Mouse (Mus musculus) lung, embryonic 16.5 days (tissue): Measurements from ENCODE around the gene Nomo1. TPM values are rescaled to one million over a fixed set of nuclear protein-coding genes. Genes with fewer than 3 reads are reported as not detected.

Source experiments
- ATAC-seq: fragments of 200-750 bp; cut with Nextera tagmentation; 2 replicates; pipeline ENCODE4 v1.8.0; 2017; ENCODE audit warnings: low read depth, mild to moderate bottlenecking, moderate library complexity
- H3K27ac ChIP-seq: fragments of 300-500 bp; sonication (generic); 2 replicates; pipeline ENCODE4 v1.5.1; 2014; ENCODE audit warnings: mild to moderate bottlenecking, control low read depth, low read length
- H3K27me3 ChIP-seq: fragments of 300-500 bp; sonication (generic); 2 replicates; pipeline ENCODE4 v1.6.1; 2014; ENCODE audit warnings: low read depth, low read length, mixed read lengths; ENCODE audit not compliant: control insufficient read depth, insufficient read depth
- H3K36me3 ChIP-seq: fragments of 300-500 bp; sonication (generic); 2 replicates; pipeline ENCODE4 v1.6.1; 2014; ENCODE audit warnings: low read length; ENCODE audit not compliant: control insufficient read depth, insufficient read depth
- H3K4me1 ChIP-seq: fragments of 300-500 bp; sonication (generic); replicated peaks from 2 replicates; pipeline ENCODE4 v1.6.1; 2014; ENCODE audit warnings: low read length, mixed read lengths; ENCODE audit not compliant: control insufficient read depth, insufficient read depth
- H3K4me2 ChIP-seq: fragments of 300-500 bp; sonication (generic); 2 replicates; pipeline ENCODE4 v1.6.1; 2014; ENCODE audit warnings: low read depth, low read length, control low read depth
- H3K4me3 ChIP-seq: fragments of 300-500 bp; sonication (generic); 2 replicates; pipeline ENCODE4 v1.5.1; 2014; ENCODE audit warnings: mild to moderate bottlenecking, low read length, control low read depth
- H3K9ac ChIP-seq: fragments of 300-500 bp; sonication (generic); 2 replicates; pipeline ENCODE4 v1.6.1; 2014; ENCODE audit warnings: low read length, control low read depth
- H3K9me3 ChIP-seq: fragments of 300-500 bp; sonication (generic); 2 replicates; pipeline ENCODE4 v1.6.1; 2016; ENCODE audit warnings: low read length; ENCODE audit not compliant: control insufficient read depth
- WGBS: fragments of 180-500 bp; shearing (Covaris S2); extraction: QIAGEN DNeasy Blood & Tissue Kit; methylation state at CpG from one replicate; pipeline ENCODE4 v1.1.7; 2014; 5-methylcytosine and 5-hydroxymethylcytosine counted together
- polyA plus RNA-seq: library from polyadenylated mRNA; unstranded; fragments of >200 nt; fragmentation: Nextera tagmentation; extraction: Ambion mirVana; gene quantifications from 2 replicates; pipeline ENCODE4 v1.2.1, GENCODE M21; 2015

The Nomo1 gene
- polyA plus RNA-seq = 30.3 and 31.4 TPM in 2 replicates

DNA sequence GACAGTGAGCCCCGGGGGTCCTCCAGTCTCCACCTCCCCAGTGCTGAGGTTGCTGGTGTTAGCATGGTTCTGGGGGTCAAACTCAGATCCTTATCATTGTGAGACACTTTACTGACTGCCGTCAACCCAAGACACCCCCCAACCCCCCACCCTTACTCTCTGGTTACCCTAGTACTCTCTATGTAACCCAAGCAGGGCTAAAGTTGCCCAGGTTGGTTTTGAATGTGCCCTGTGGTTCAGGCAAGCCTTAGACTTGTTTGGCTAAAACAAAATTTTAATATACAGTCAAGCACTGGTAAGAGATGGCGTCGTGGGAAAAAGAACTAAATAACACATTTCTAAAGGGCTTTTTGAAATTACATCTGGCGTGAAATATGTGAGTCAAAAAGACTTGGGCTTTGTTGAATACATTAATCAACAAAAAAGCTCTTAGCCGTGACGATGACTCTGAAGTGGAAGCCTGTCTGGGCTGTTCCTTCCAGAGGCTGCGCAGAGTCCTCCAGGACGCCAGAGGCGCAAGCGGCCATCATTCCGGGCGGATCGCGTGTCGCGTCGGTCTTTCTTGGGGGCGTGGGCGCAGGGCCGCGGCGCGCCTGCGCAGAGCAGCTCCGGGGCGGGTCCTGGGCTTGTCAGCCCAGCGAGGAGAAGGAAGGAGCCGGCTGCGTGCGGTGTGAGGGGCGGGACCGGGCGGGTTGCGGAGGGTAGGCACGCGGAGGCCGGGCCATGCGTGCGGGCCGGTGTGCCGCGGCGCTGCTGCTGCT lies at the start of gene Nomo1:
Gene Nomo1 (plus strand): TSS at position 590 of the 761 bp plus-strand sequence.
- Histone ChIP-seq H3K9ac (peak within 1 kb of the TSS; percentile 72), H3K9me3 (no peaks in the 10 kb centered on the region), H3K4me3 (peak within 1 kb of the TSS; percentile 62), H3K27me3 (no peaks in the 10 kb centered on the region), H3K36me3 (no peaks in the 10 kb centered on the region), H3K4me2 (peak within 1 kb of the TSS; percentile 74), H3K27ac (no peak within 1 kb of the TSS), H3K4me1 (peaks cover 10% of the 10 kb centered on the region)
- peak; percentile 97 for ATAC-seq
- WGBS = 5% methylated on average over 44 of the region's 44 CpGs

DNA sequence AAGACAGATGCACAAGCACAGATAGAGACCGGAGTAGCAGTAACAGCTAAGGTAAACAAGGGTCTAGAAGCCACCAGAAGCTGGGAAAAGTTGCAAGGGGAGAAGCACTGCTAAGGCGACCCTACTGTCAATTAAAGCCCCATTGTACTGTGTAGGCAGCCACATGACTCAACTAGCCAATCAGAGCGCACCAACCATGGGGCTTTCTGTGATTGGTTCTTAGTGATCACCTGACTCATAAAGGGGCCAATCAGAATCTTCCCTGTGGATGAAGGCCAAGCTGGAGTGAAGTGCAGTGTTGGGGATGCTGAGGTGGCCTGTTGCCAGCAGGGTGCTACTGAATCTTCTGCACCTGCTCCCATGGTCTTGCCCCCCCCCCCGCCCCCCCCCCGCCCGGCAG lies 46.6 kb upstream of the Nomo1 start:
- H3K4me2 ChIP-seq = no peak overlapping the region
- no peaks in the 10 kb centered on the region for H3K27me3 ChIP-seq
- H3K4me3 ChIP-seq = no peak overlapping the region
- no peaks in the 10 kb centered on the region for H3K36me3 ChIP-seq
- ATAC-seq = no peak
- 78% methylated on average over 3 of the region's 6 CpGs for WGBS
- no peaks in the 10 kb centered on the region for H3K9me3 ChIP-seq
- no peak overlapping the region for H3K27ac ChIP-seq
- no peak overlapping the region for H3K9ac ChIP-seq
- no peaks in the 10 kb centered on the region for H3K4me1 ChIP-seq

DNA sequence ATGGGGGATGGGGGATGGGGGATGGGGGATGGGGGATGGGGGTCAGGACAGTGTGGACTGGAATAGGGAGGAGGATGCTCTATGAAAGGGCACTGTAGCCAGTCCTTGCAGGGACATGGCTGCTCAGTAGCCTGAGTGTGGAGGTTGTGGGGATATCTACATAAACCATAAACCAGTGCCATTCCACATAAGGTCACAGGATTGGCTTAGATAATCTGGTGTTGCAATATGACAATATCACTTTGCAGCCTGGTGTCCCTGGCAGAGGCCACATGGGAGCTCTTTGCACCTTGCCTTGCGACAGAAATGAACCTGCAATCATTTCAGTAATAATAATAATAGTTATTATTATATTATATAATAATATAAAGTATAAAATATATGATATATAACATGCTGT lies 45.2 kb upstream of the Nomo1 start:
- WGBS = 80% methylated on average over 1 of the region's 1 CpGs
- Histone ChIP-seq H3K36me3 (no peaks in the 10 kb centered on the region), H3K27ac (no peak overlapping the region), H3K9ac (no peak overlapping the region), H3K4me2 (no peak overlapping the region), H3K9me3 (no peaks in the 10 kb centered on the region), H3K4me1 (no peaks in the 10 kb centered on the region), H3K27me3 (no peaks in the 10 kb centered on the region), H3K4me3 (no peak overlapping the region)
- no peak for ATAC-seq

DNA sequence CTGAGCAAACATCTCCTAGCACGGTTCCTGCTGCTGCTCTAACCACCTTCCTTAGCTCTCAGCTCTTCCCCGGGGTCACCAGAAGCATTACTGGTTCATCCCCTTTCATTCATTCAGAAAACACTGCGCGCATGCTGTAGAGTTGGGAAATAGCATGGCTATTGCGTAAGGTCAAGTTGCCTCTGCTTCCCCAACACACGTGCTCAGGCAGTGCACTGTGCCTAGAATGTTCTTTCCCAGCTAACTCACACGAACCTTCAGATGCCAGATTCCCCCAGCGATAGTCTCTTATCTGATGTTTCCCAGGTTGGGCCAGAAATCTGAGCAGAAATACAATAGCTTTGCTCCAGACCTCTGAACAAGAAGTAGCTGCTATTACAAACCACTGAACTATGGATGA lies 41.0 kb upstream of the Nomo1 start:
- H3K27me3 ChIP-seq = no peaks in the 10 kb centered on the region
- H3K36me3 ChIP-seq = no peaks in the 10 kb centered on the region
- H3K9me3 ChIP-seq = no peaks in the 10 kb centered on the region
- H3K9ac ChIP-seq = no peak overlapping the region
- no peak for ATAC-seq
- 68% methylated on average over 8 of the region's 8 CpGs for WGBS
- H3K4me3 ChIP-seq = no peak overlapping the region
- H3K4me2 ChIP-seq = no peak overlapping the region
- no peaks in the 10 kb centered on the region for H3K4me1 ChIP-seq
- no peak overlapping the region for H3K27ac ChIP-seq

DNA sequence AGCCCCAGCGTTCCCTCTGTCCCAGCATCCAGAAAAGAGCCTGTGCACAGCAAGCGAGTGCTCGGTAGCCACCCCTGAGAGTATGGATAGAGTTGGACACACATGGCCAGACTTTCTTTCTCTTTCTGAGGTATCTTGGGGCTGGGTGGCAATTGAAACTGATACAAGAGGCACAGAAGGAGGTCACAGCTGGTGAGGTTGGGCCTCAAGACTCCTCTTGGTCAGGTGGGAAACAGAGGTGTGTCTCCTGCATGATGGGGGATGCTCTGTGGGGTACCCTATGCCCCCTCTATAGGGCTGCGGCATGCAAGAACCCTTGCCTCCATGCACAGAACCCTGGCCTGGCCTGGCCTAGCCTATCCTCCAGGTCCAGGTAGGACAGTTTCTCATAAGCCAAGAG lies 32.9 kb upstream of the Nomo1 start:
- WGBS = 89% methylated on average over 4 of the region's 4 CpGs
- Histone ChIP-seq H3K27ac (no peak overlapping the region), H3K4me1 (no peaks in the 10 kb centered on the region), H3K9ac (no peak overlapping the region), H3K36me3 (no peaks in the 10 kb centered on the region), H3K4me2 (no peak overlapping the region), H3K4me3 (no peak overlapping the region), H3K9me3 (no peaks in the 10 kb centered on the region), H3K27me3 (no peaks in the 10 kb centered on the region)
- no peak for ATAC-seq

DNA sequence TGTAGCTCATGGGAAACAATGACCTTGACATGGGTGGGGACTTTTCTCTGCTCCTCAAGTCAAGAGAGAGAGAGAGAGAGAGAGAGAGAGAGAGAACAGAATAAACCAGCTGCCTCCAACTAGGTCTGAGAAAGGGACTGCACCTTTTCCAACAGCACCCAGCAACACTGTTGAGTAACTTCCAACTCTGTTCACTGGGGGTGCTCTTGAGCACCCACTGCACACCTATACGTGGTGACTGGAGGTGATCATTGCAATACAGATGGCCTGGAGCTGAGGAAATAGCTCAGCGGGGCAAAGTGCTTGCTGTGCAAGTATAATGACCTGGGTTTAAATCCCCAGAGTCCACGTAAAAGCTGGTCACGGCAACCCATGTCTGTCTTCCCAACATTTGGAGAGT lies 30.8 kb upstream of the Nomo1 start:
- Histone ChIP-seq H3K27ac (no peak overlapping the region), H3K4me3 (no peak overlapping the region), H3K27me3 (no peaks in the 10 kb centered on the region), H3K4me1 (no peaks in the 10 kb centered on the region), H3K36me3 (no peaks in the 10 kb centered on the region), H3K9me3 (no peaks in the 10 kb centered on the region), H3K4me2 (no peak overlapping the region), H3K9ac (no peak overlapping the region)
- 63% methylated on average over 4 of the region's 4 CpGs for WGBS
- no peak for ATAC-seq

DNA sequence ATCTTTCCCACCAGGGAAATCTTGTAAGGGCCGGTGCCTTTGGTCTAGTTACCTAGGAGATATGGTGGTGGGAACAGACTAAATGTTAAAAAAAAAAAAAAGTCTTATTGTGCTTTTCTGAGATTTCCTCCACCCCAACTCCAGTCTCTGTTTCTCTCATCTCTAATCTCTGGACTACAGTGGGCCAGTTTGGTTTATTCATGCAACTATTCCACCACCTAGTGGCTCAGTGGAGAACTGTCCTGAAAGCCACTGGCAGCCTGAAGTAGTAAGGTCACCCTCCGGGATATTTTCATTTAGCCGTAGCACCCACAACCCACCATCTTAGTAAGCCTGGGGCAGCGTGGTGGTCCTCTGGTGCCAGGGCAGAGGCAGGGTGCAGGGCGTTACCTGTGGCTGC lies 23.9 kb upstream of the Nomo1 start:
- Histone ChIP-seq H3K27me3 (no peaks in the 10 kb centered on the region; the same call in 1 of the 2 replicates), H3K4me1 (peaks cover 10% of the 10 kb centered on the region), H3K27ac (no peak overlapping the region), H3K4me2 (no peak overlapping the region), H3K9ac (no peak overlapping the region), H3K9me3 (no peaks in the 10 kb centered on the region), H3K36me3 (no peaks in the 10 kb centered on the region), H3K4me3 (no peak overlapping the region)
- WGBS = 5% methylated on average over 5 of the region's 5 CpGs
- ATAC-seq = peak; percentile 41; the same call in 1 of the 2 replicates

DNA sequence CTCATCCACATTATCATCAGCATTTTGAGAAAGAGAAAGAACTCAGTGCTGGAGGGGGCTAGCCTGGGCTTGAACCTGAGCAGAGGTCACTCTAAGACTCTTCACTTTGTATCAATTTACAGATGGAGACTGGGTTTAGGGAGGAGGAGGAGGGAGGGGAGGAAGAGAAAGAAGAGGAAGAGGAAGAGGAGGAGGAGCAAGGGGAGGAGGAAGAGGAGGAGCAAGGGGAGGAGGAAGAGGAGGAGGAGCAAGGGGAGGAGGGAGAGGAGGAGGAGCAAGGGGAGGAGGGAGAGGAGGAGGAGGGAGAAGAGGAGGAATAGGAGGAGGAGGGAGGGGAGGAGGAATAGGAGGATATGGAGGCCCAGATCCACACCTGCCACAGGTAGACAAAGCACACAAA lies 21.4 kb upstream of the Nomo1 start:
- Histone ChIP-seq H3K4me1 (peaks cover 10% of the 10 kb centered on the region), H3K9ac (no peak overlapping the region), H3K27me3 (no peaks in the 10 kb centered on the region; the same call in 1 of the 2 replicates), H3K27ac (no peak overlapping the region), H3K9me3 (no peaks in the 10 kb centered on the region), H3K4me2 (no peak overlapping the region), H3K4me3 (no peak overlapping the region), H3K36me3 (no peaks in the 10 kb centered on the region)
- no peak for ATAC-seq

DNA sequence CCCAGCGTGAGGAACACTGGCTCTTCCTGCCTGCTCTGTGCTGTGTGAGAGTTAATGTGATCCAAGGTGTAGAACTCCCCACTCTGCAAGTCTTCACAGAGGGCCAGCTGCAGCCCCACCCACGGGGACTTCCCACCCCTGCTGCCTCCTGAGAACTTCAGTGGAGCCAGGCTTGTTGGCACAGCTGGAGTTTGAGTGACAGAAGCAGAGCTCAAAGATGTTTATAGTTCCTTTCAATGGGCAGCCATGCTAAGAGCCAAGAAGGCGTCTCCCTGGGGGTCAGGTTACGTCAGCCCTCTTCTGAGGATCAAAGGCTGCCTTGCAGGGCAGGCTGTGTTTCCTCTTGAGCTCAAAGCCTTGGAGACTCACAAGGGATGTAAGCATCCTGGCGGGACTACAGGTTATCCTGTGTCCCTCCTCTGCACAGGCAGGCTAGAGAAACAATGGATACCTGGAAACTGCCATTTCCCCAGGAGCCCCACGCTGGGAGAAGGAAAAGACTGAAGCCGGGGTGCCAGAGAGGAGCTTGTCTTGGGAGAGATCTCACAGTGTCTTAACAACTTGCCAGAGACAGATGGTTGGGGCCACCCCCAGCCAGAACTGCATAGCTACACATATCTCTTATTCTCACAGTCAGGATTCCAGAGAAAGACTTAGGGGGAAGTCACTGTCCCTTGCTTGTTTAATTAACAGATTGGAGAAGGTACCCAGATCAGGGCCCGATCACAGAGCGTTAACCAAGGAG lies 20.1 kb upstream of the Nomo1 start:
- WGBS = 11% methylated on average over 9 of the region's 9 CpGs
- Histone ChIP-seq H3K27ac (peak overlapping the region; percentile 56), H3K9ac (peak overlapping the region; percentile 24), H3K27me3 (no peaks in the 10 kb centered on the region; the same call in 1 of the 2 replicates), H3K36me3 (no peaks in the 10 kb centered on the region), H3K4me1 (peaks cover 10% of the 10 kb centered on the region), H3K4me3 (no peak overlapping the region), H3K9me3 (no peaks in the 10 kb centered on the region), H3K4me2 (no peak overlapping the region)
- peak; percentile 86 for ATAC-seq
